Mouse (Mus musculus) liver, adult 2 months (tissue): ENCODE measurements around the gene Tigd3. TPM values are rescaled to one million over a fixed set of nuclear protein-coding genes. Genes with fewer than 3 reads are reported as not detected.

ENCODE experiments used
- DNase-seq: peaks from one replicate; pipeline ENCODE4 v3.0.0-alpha.2; 2011; ENCODE audit warnings: low read depth, low spot score; ENCODE audit errors: extremely low read depth
- H3K27ac ChIP-seq: fragments of 200-500 bp; replicated peaks from 2 replicates; pipeline ENCODE4 v1.5.1; 2012; ENCODE audit warnings: low read depth, mild to moderate bottlenecking, control low read depth, inconsistent platforms, low read length; ENCODE audit not compliant: insufficient read depth
- H3K27me3 ChIP-seq: fragments of 200-500 bp; 2 replicates; pipeline ENCODE4 v1.6.1; 2012; ENCODE audit warnings: mild to moderate bottlenecking, moderate library complexity, low read length, inconsistent platforms; ENCODE audit not compliant: control insufficient read depth, insufficient read depth
- H3K36me3 ChIP-seq: fragments of 200-500 bp; 2 replicates; pipeline ENCODE4 v1.6.1; 2012; ENCODE audit warnings: low read length, inconsistent platforms; ENCODE audit not compliant: control insufficient read depth, insufficient read depth
- H3K4me1 ChIP-seq: fragments of 200-500 bp; 2 replicates; pipeline ENCODE4 v1.6.1; 2011; ENCODE audit warnings: low read length; ENCODE audit not compliant: control insufficient read depth, insufficient read depth
- H3K4me3 ChIP-seq: fragments of 200-500 bp; 2 replicates; pipeline ENCODE4 v1.5.1; 2011; ENCODE audit warnings: low read depth, mild to moderate bottlenecking, control low read depth, low read length, moderate library complexity; ENCODE audit not compliant: insufficient read depth
- H3K79me2 ChIP-seq: fragments of 200-500 bp; 2 replicates; pipeline ENCODE4 v1.6.1; 2012; ENCODE audit warnings: inconsistent platforms, mild to moderate bottlenecking, low read length, moderate library complexity; ENCODE audit not compliant: control insufficient read depth, insufficient read depth
- H3K9ac ChIP-seq: fragments of 200-500 bp; 2 replicates; pipeline ENCODE4 v1.6.1; 2012; ENCODE audit warnings: low read depth, mild to moderate bottlenecking, control low read depth, inconsistent platforms, low read length
- CTCF ChIP-seq: fragments of 200-500 bp; IDR thresholded peaks from 2 replicates; pipeline ENCODE4 v1.5.1; 2011; ENCODE audit warnings: low read depth, low read length, control low read depth
- POLR2A ChIP-seq: fragments of 200-500 bp; IDR thresholded peaks from 2 replicates; pipeline ENCODE4 v1.6.1; 2011; ENCODE audit warnings: low read length, control low read depth; ENCODE audit not compliant: insufficient read depth; ENCODE audit errors: extremely low read depth
- WGBS: fragments of 180-500 bp; shearing (Covaris S2); methylation state at CpG from one replicate; pipeline ENCODE4 v1.1.7; 2018; 5-methylcytosine and 5-hydroxymethylcytosine counted together
- polyA plus RNA-seq: library from polyadenylated mRNA; depleted of rRNA; stranded (reverse); fragments of >200 nt; gene quantifications from 2 replicates; pipeline ENCODE4 v1.2.3, GENCODE M21; 2012
- total RNA-seq: library from RNA; depleted of rRNA; stranded (reverse); fragments of >200 nt; gene quantifications from 2 replicates; pipeline ENCODE4 v1.2.3, GENCODE M21; 2014

Tigd3 gene
- total and polyA plus RNA-seq, 2 experiments, result 0.18 to 0.24 TPM

DNA sequence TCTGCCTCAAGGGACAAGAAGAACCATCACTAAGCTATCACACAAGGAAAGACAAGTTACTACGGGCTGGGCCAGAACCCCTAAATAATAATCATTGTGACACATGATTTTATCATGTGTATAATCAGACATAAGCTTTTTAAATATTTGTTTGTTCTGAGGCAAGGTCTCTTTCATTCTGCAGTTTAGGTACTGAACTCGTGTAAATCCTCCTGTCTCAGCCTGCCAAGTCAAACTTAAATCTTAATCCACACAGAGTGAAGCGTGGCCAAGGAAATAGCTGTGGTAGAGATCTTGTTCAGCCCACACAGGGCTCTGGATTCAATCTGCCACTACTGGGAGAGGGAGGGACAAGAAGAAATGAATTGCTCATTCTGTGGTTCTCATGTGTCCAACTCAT lies 13.3 kb upstream of the Tigd3 start:
- TF ChIP-seq CTCF, result no peak
- no peak for TF ChIP-seq POLR2A
- H3K27me3 ChIP-seq, result no peaks in the 10 kb centered on the region
- H3K9ac ChIP-seq, result no peak overlapping the region
- H3K79me2 ChIP-seq, result peaks cover 29% of the 10 kb centered on the region
- no peak for DNase-seq
- H3K4me1 ChIP-seq, result peaks cover 7% of the 10 kb centered on the region; the same call in 1 of the 2 replicates
- 67% methylated on average over 3 of the region's 3 CpGs for WGBS
- H3K27ac ChIP-seq, result no peak overlapping the region
- no peak overlapping the region for H3K4me3 ChIP-seq
- H3K36me3 ChIP-seq, result peaks cover 44% of the 10 kb centered on the region

- H3K79me2 ChIP-seq, result no peaks in the 10 kb centered on the region
- H3K36me3 ChIP-seq, result peaks cover 7% of the 10 kb centered on the region; the same call in 1 of the 2 replicates
- H3K27me3 ChIP-seq, result no peaks in the 10 kb centered on the region
- H3K4me1 ChIP-seq, result peaks cover 8% of the 10 kb centered on the region
- H3K4me3 ChIP-seq, result peak overlapping the region; percentile 54
- 19% methylated on average over 29 of the region's 31 CpGs for WGBS
- DNase-seq, result no peak
- peak overlapping the region; percentile 63 for H3K9ac ChIP-seq
- no peak overlapping the region for H3K27ac ChIP-seq
- TF ChIP-seq CTCF (no peak), POLR2A (no peak)
Measured at GRCm38 (mm10) chr19:5893282-5894001, 507 bp downstream of the Tigd3 start.

DNA sequence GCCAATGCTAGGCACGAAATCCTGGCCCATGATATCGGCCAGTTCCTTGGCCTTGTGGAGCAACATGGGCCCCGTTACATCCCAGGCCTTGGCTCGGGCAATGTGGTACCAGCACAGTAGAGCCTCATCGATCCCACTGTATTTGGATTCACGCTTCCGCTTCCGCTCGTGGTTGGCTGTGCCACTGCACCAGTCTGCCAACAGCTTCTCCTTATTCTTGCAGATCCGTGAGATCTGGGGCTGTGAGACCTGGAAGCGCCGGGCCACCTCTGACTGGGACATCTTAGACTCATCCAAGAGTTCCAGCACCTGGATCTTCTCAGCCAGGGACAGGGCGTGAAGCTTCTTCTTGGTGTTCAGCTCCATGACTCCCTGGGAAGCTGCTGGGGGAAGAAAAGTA lies 1.2 kb downstream of the Tigd3 start:
- Histone ChIP-seq H3K79me2 (no peaks in the 10 kb centered on the region), H3K27ac (no peak overlapping the region), H3K4me1 (peaks cover 12% of the 10 kb centered on the region), H3K27me3 (no peaks in the 10 kb centered on the region), H3K4me3 (no peak overlapping the region), H3K36me3 (peaks cover 5% of the 10 kb centered on the region; the same call in 1 of the 2 replicates), H3K9ac (no peak overlapping the region)
- DNase-seq, result no peak
- TF ChIP-seq CTCF, result no peak
- TF ChIP-seq POLR2A, result no peak
- 94% methylated on average over 13 of the region's 13 CpGs for WGBS

- no peak for DNase-seq
- Histone ChIP-seq H3K79me2 (no peaks in the 10 kb centered on the region), H3K9ac (no peak overlapping the region), H3K27me3 (no peaks in the 10 kb centered on the region), H3K27ac (no peak overlapping the region), H3K4me3 (no peak overlapping the region), H3K4me1 (peaks cover 14% of the 10 kb centered on the region), H3K36me3 (peaks cover 5% of the 10 kb centered on the region; the same call in 1 of the 2 replicates)
- 99% methylated on average over 7 of the region's 7 CpGs for WGBS
- TF ChIP-seq POLR2A, result no peak
- TF ChIP-seq CTCF, result no peak
Measured at GRCm38 (mm10) chr19:5892262-5892661, 1.7 kb downstream of the Tigd3 start.

DNA sequence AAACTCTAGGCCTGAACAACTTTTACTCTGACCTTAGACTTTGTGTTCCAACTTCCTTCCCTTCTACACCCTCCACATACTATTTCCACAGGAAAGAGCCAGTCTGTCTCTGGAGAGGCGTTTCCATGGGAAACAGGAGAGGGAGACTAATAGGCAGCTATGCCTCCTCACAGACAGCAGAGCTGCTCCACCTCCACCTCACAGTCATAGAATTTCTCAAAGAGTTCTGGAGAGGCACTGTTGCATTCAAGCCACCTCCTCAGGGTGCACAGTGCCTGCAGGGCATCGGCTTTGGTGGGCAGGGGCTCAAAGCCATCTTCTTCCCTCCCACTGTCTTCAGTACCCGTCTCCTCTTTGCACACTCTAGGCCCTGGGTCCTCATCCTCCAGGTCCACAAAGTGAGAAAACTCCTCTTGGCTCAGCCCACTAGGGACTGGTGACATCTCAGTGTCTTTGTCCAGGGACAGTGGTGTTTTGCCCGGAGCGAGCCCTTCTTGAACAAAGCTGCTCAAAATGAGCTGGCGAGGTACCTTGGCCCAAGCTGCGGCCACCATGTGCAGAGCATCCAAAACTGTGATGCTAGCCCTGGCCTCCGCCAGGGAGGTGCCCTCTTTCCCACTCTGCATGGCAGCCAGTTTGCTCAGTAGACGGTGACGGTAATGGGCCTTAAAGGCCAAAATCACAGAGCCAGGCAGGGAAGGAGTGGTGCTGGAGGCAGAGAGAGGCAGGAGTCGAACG lies 2.3 kb downstream of the Tigd3 start:
- H3K4me1 ChIP-seq, result peaks cover 18% of the 10 kb centered on the region
- 96% methylated on average over 12 of the region's 12 CpGs for WGBS
- H3K79me2 ChIP-seq, result no peaks in the 10 kb centered on the region
- no peak for DNase-seq
- no peak overlapping the region for H3K4me3 ChIP-seq
- no peak overlapping the region for H3K27ac ChIP-seq
- peaks cover 3% of the 10 kb centered on the region; the same call in 1 of the 2 replicates for H3K36me3 ChIP-seq
- H3K9ac ChIP-seq, result no peak overlapping the region
- no peaks in the 10 kb centered on the region for H3K27me3 ChIP-seq
- TF ChIP-seq CTCF (no peak), POLR2A (no peak)
